Comparison of ENCODE assay signal across 26 mouse cellular contexts in the genomic region with DNA sequence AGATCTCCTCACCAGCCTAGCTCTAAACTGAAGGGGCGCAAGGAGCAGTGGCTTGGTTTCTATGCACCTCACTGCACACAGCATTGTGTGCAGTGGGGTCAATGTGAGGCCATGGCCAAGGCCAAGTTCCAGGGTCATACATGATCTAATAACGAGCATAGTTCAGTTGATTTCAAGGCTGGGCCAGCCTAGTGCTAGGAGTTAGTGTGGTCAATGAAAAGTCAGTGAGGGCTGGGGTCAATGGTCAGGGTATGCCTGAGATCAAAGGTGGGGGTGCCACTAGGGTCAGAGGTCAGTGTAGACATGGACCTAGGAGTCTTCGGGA.
DNase-seq lines count a peak whose midpoint lies in the region; ATAC-seq lines count a peak whose summit lies in the region.
"Had no signal": no experiment of that assay in that cellular context is flagged by ENCODE, and none has a peak within 500 bp of the region (broad histone marks: within the 10 kb centered on the region; RNA-seq: fewer than 3 reads in every experiment).

No protein-coding gene starts in this region.

- H3K27ac ChIP-seq in forebrain, embryonic 12.5 days = no peak overlapping the region
- no peak overlapping the region for H3K27ac ChIP-seq in forebrain, embryonic 15.5 days (replicated peaks)
- H3K27ac ChIP-seq in hindbrain, embryonic 16.5 days (ENCODE audit: low read depth, low read length) = no peak overlapping the region
- no peak overlapping the region for H3K27ac ChIP-seq in hindbrain, embryonic 10.5 days
- H3K27ac ChIP-seq: embryonic facial prominence, embryonic 12.5 days; gastrocnemius, adult 2 months; heart, embryonic 13.5 days; kidney, postnatal 0 days; liver, embryonic 13.5 days; macrophage had no signal

- no peak for DNase-seq in hindbrain, embryonic 10.5 days (ENCODE audit: low spot score)
- peak; percentile 18 for DNase-seq in adrenal gland, postnatal 14 days
- DNase-seq in mesoderm, embryonic 11.5 days (ENCODE audit: low read depth, low spot score) = peak; percentile 10
- no peak for DNase-seq in ovary, adult 18-20 months (ENCODE audit: low spot score)
- DNase-seq: cerebellum, adult 2 months; cerebellum, postnatal 14 days; gastrocnemius, adult 2 months; kidney, adult 8-10 months; layer of hippocampus, postnatal 36 days; left cerebral cortex, postnatal 4 days; liver, embryonic 13.5 days; lung, adult 18-20 months; right cerebral cortex, postnatal 25 days; thymus, adult 18-20 months; thymus, postnatal 25 days had no signal

- H3K9ac ChIP-seq in forebrain, embryonic 12.5 days = no peak overlapping the region
- no peak overlapping the region for H3K9ac ChIP-seq in forebrain, embryonic 15.5 days (replicated peaks)
- H3K9ac ChIP-seq in hindbrain, embryonic 16.5 days (ENCODE audit: low read depth, low read length) = no peak overlapping the region
- H3K9ac ChIP-seq: embryonic facial prominence, embryonic 12.5 days; heart, embryonic 13.5 days; liver, embryonic 13.5 days had no signal

- H3K27me3 ChIP-seq in forebrain, embryonic 12.5 days = 0 out of 2 replicates have a peak, but pooled peaks cover 5% of the 10 kb centered on the region
- H3K27me3 ChIP-seq in forebrain, embryonic 15.5 days = no peaks in the 10 kb centered on the region
- H3K27me3 ChIP-seq in hindbrain, embryonic 16.5 days (replicated peaks; ENCODE audit: control insufficient read depth, insufficient read depth, low read length) = no peaks in the 10 kb centered on the region
- peaks cover 9% of the 10 kb centered on the region; the same call in 1 of the 2 replicates for H3K27me3 ChIP-seq in hindbrain, embryonic 10.5 days (ENCODE audit: insufficient read depth, poor library complexity, severe bottlenecking)
- H3K27me3 ChIP-seq: embryonic facial prominence, embryonic 12.5 days; liver, embryonic 13.5 days had no signal

- H3K9me3 ChIP-seq in forebrain, embryonic 12.5 days = no peaks in the 10 kb centered on the region
- no peaks in the 10 kb centered on the region for H3K9me3 ChIP-seq in forebrain, embryonic 15.5 days
- no peaks in the 10 kb centered on the region for H3K9me3 ChIP-seq in hindbrain, embryonic 16.5 days (ENCODE audit: control insufficient read depth, low read length)
- no peaks in the 10 kb centered on the region for H3K9me3 ChIP-seq in hindbrain, embryonic 10.5 days
- H3K9me3 ChIP-seq: embryonic facial prominence, embryonic 12.5 days; heart, embryonic 13.5 days; liver, embryonic 13.5 days had no signal

- ATAC-seq in forebrain, embryonic 12.5 days (ENCODE audit: low FRiP score) = 0 out of 2 replicates have a peak, but pooled peaks have one; percentile 20
- no peak for ATAC-seq in forebrain, embryonic 15.5 days (replicated peaks)
- ATAC-seq in hindbrain, embryonic 16.5 days = 0 out of 2 replicates have a peak, but pooled peaks have one; percentile 12
- ATAC-seq: CD4-positive, CD25-positive, alpha-beta regulatory T cell, adult 4 months; forebrain, embryonic 16.5 days; intestine, embryonic 16.5 days; lung, postnatal 0 days had no signal

- no peaks in the 10 kb centered on the region for H3K36me3 ChIP-seq in forebrain, embryonic 12.5 days (replicated peaks)
- no peaks in the 10 kb centered on the region for H3K36me3 ChIP-seq in forebrain, embryonic 15.5 days
- no peaks in the 10 kb centered on the region for H3K36me3 ChIP-seq in hindbrain, embryonic 16.5 days (ENCODE audit: control insufficient read depth, insufficient read depth, low read length)
- H3K36me3 ChIP-seq in hindbrain, embryonic 10.5 days = no peaks in the 10 kb centered on the region
- H3K36me3 ChIP-seq: embryonic facial prominence, embryonic 12.5 days; heart, embryonic 13.5 days; liver, embryonic 13.5 days had no signal

- H3K4me3 ChIP-seq in forebrain, embryonic 12.5 days (replicated peaks) = no peak overlapping the region
- H3K4me3 ChIP-seq in forebrain, embryonic 15.5 days = no peak overlapping the region
- H3K4me3 ChIP-seq in hindbrain, embryonic 16.5 days (ENCODE audit: low read length) = no peak overlapping the region
- no peak overlapping the region for H3K4me3 ChIP-seq in hindbrain, embryonic 10.5 days
- H3K4me3 ChIP-seq: embryonic facial prominence, embryonic 12.5 days; gastrocnemius, adult 2 months; heart, embryonic 13.5 days; liver, embryonic 13.5 days had no signal

- H3K4me1 ChIP-seq in forebrain, embryonic 12.5 days = peaks cover 6% of the 10 kb centered on the region
- 0 out of 2 replicates have a peak, but pooled peaks cover 3% of the 10 kb centered on the region for H3K4me1 ChIP-seq in forebrain, embryonic 15.5 days
- H3K4me1 ChIP-seq in hindbrain, embryonic 16.5 days (ENCODE audit: control insufficient read depth, insufficient read depth, low read depth, low read length) = no peaks in the 10 kb centered on the region
- H3K4me1 ChIP-seq in hindbrain, embryonic 10.5 days (replicated peaks) = peaks cover 33% of the 10 kb centered on the region
- H3K4me1 ChIP-seq: embryonic facial prominence, embryonic 12.5 days; heart, embryonic 13.5 days; liver, embryonic 13.5 days had no signal

- WGBS in forebrain, embryonic 12.5 days = 66% methylated on average over 3 of the region's 3 CpGs
- WGBS in forebrain, embryonic 15.5 days = 76% methylated on average over 3 of the region's 3 CpGs
- 59% methylated on average over 3 of the region's 3 CpGs for WGBS in hindbrain, embryonic 16.5 days
- 58% methylated on average over 3 of the region's 3 CpGs for WGBS in hindbrain, embryonic 10.5 days

- no peak overlapping the region for H3K4me2 ChIP-seq in forebrain, embryonic 12.5 days
- no peak overlapping the region for H3K4me2 ChIP-seq in forebrain, embryonic 15.5 days (replicated peaks)
- H3K4me2 ChIP-seq in hindbrain, embryonic 16.5 days (ENCODE audit: low read length) = no peak overlapping the region
- H3K4me2 ChIP-seq: embryonic facial prominence, embryonic 12.5 days; heart, embryonic 13.5 days; liver, embryonic 13.5 days had no signal

Comparison
In these comparisons a context has a peak if more than half of its experiments do, and no peak if none do; other contexts are left out.
1. DNase-seq: peak in adrenal gland, postnatal 14 days (single experiment) and mesoderm, embryonic 11.5 days (single experiment); none in hindbrain, embryonic 10.5 days (single experiment) and ovary, adult 18-20 months (single experiment).